Mouse (Mus musculus): ENCODE measurements around the gene Trmu. TPM values are rescaled to one million over a fixed set of nuclear protein-coding genes. Genes with fewer than 3 reads are reported as not detected.

Trmu gene
- polyA plus RNA-seq, 1 experiment from 2014 or later = 36.7 TPM

Other genes starting within 250 kb of the Trmu start
- 0.24 and 0.62 TPM in 2 replicates for gene Ppara, start 144.3 kb upstream of the Trmu start, polyA plus RNA-seq (2016; fragmentation: Nextera tagmentation; extraction: Ambion mirVana)
- gene Cdpf1, start 67.6 kb upstream of the Trmu start, polyA plus RNA-seq (2016; fragmentation: Nextera tagmentation; extraction: Ambion mirVana) = 30.9 and 31.6 TPM in 2 replicates
- 0.04 TPM in 1 of 2 replicates, not detected in the other for gene Pkdrej, start 57.6 kb upstream of the Trmu start, polyA plus RNA-seq (2016; fragmentation: Nextera tagmentation; extraction: Ambion mirVana)
- gene Ttc38, start 47.0 kb upstream of the Trmu start, polyA plus RNA-seq (2016; fragmentation: Nextera tagmentation; extraction: Ambion mirVana) = 2.9 and 3.0 TPM in 2 replicates
- 45.6 and 52.8 TPM in 2 replicates for gene Gtse1, start 19.6 kb upstream of the Trmu start, polyA plus RNA-seq (2016; fragmentation: Nextera tagmentation; extraction: Ambion mirVana)
- gene Celsr1, start 154.5 kb downstream of the Trmu start, polyA plus RNA-seq (2016; fragmentation: Nextera tagmentation; extraction: Ambion mirVana) = 3.4 and 3.6 TPM in 2 replicates
- 16.6 and 18.0 TPM in 2 replicates for gene Gramd4, start 178.4 kb downstream of the Trmu start, polyA plus RNA-seq (2016; fragmentation: Nextera tagmentation; extraction: Ambion mirVana)